Mouse (Mus musculus): ENCODE data around the gene Gtsf2. TPM values are rescaled to one million over a fixed set of nuclear protein-coding genes. Genes with fewer than 3 reads are reported as not detected.
"Not testable (repeated sequence)": the region's sequence is repeated elsewhere in the genome, so short reads cannot be mapped to it uniquely, and the experiment has no call there.

Gene Gtsf2
- total RNA-seq, 2 experiments from 2014 or later: not detected

DNA sequence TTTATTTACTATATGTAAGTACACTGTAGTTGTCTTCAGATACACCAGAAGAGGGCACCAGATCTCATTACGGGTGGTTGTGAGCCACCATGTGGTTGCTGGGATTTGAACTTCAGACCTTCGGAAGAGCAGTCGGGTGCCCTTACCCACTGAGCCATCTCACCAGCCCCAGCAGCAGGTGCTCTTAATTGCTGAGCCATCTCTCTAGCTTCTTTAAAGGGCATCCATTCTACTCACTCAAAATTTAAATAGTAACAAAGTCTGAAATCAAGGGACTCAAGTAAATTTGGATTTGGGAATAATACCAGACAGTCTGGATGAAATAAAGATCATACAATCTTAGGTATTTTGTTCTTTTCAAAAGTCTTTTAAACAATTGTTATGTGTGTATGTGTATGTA lies 42.7 kb downstream of the Gtsf2 start:
- DNase-seq (ENCODE audit: low spot score in 2 of 2); intact Hi-C loops (cut with DNase I): not testable (repeated sequence)

DNA sequence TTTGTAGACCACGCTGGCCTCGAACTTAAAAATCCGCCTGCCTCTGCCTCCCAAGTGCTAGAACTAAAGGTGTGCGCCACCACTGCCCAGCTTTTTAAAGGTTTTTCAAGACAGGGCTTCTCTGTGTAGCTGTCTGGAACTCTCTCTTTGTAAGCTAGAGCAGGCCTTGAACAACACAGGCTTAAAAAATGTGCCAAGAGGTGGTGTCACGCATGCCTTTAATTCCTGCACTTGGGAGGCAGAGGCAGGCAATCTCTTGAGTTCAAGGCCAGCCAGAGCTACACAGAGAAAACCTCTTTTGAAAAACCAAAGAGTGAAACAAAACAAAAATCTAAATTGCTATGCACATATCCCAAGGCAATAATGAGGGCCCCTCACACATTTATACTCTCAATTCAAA lies 46.9 kb downstream of the Gtsf2 start:
- intact Hi-C loops (cut with DNase I): no loop called here
- no peak for DNase-seq (ENCODE audit: low spot score in 2 of 2)

DNA sequence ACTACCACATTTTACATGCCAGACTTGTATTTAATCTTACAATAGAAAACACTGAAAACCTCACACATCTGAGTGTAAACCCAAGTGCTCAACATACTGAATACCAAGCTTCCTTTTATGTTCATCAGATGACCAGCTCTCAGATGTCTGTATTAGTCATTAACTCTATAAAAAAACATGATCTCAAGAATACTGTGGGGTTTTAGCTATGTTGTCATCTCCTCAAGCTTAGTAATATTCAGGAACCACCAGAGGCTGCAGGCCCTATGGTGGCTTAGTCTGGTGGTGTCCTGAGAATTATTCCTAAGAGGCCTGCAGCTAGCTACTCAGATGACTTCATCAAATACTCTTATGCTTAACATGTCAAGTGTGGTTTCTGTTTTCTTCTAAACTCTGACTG lies 54.7 kb downstream of the Gtsf2 start:
- DNase-seq (ENCODE audit: low spot score in 2 of 2): no peak
- intact Hi-C loops (cut with DNase I): no loop called here

Other genes with a start within 250 kb of the Gtsf2 start
- 100 to 1,000 TPM; 173 to 187 TPM for gene Cbx5, start 208.7 kb downstream of the Gtsf2 start, total RNA-seq (2021)
- gene Hnrnpa1, start 208.0 kb downstream of the Gtsf2 start, total RNA-seq (2021): 100 to 1,000 TPM; 218 to 219 TPM
- not detected for gene Nfe2, start 190.1 kb downstream of the Gtsf2 start, total RNA-seq (2021)
- 100 to 1,000 TPM; 101 to 102 TPM for gene Copz1, start 175.8 kb downstream of the Gtsf2 start, total RNA-seq (2021)
- under 1 TPM; 0.69 to 0.94 TPM for gene Gpr84, start 137.9 kb downstream of the Gtsf2 start, total RNA-seq (2021)
- 10 to 100 TPM; 62.4 to 64.8 TPM for gene Zfp385a, start 108.4 kb downstream of the Gtsf2 start, total RNA-seq (2021)
- gene Itga5, start 81.7 kb downstream of the Gtsf2 start, total RNA-seq (2021): 1 to 10 TPM; 2.3 to 5.4 TPM
- gene Gtsf1, start 18.0 kb downstream of the Gtsf2 start, total RNA-seq (2021): under 1 TPM in 1 of 2 experiments, not detected in 1; 0.73 TPM
- 10 to 100 TPM; 10.6 to 11.5 TPM for gene Nckap1l, start 5.3 kb upstream of the Gtsf2 start, total RNA-seq (2021)
- gene Pde1b, start 54.6 kb upstream of the Gtsf2 start, total RNA-seq (2021): 100 to 1,000 TPM; 124 to 227 TPM
- gene Ppp1r1a, start 89.5 kb upstream of the Gtsf2 start, total RNA-seq (2021): 100 to 1,000 TPM; 155 to 157 TPM
- not detected for gene Glycam1, start 116.6 kb upstream of the Gtsf2 start, total RNA-seq (2021)

Measured in left cerebral cortex, postnatal 25 days (tissue).